Mouse (Mus musculus) olfactory bulb, adult 2 months (tissue): ENCODE data around the gene Tmem260.

Experiments
- CTCF ChIP-seq: fragments of 200-500 bp; IDR thresholded peaks from 2 replicates; pipeline ENCODE4 v1.5.1; 2012; ENCODE audit warnings: low read depth, mild to moderate bottlenecking, low read length, moderate library complexity; ENCODE audit not compliant: insufficient read depth
- POLR2A ChIP-seq: fragments of 200-500 bp; IDR thresholded peaks from 2 replicates; pipeline ENCODE4 v1.6.1; 2012; ENCODE audit warnings: mild to moderate bottlenecking, low read depth, low read length, moderate library complexity; ENCODE audit not compliant: insufficient read depth

GRCm38 (mm10) chr14:48468339-48468738 is 22.4 kb downstream of the Tmem260 start:
- TF ChIP-seq CTCF (no peak), POLR2A (no peak)
